Mouse (Mus musculus): ENCODE data around the gene Rpp40.

- TF ChIP-seq CTCF (IDR thresholded peaks at IDR 0.05; ENCODE audit: control insufficient read depth, insufficient read depth, insufficient replicate concordance, low read depth, low read length) (no peak), POLR2A (IDR thresholded peaks at IDR 0.05; ENCODE audit: control insufficient read depth, low read depth, low read length) (no peak; the same call in 1 of the 2 replicates)
Observed at GRCm38 (mm10) chr13:35905879-35906481, at the start of gene Rpp40.
